ENCODE assay signal across 22 mouse cellular contexts in the genomic region with DNA sequence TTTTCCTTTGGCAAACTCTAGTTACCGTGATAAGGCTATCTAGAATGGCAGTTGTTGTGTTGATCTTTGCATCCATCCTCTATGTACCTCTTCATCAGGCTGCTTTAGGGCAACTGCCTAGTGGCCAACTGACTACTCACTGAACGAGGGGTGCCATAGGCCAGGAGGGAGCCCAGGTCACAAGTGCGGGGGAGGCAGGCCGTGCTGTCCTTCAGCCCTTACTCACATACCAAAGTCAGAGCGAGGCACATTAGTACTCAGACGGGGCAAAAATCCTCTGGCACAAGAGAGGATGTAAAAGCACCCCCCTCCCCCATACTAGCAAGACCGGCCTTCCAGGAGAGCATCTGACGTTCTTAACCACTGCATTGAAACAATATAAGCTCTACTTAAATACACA.
"Had no signal": no experiment of that assay in that cellular context is flagged by ENCODE, and none has a peak within 500 bp of the region (broad histone marks: within the 10 kb centered on the region; RNA-seq: fewer than 3 reads in every experiment).

No protein-coding gene starts in this region.

- H3K4me3 ChIP-seq: heart, embryonic 10.5 days; heart, embryonic 12.5 days; hindbrain, embryonic 13.5 days; hindbrain, embryonic 15.5 days; kidney, embryonic 15.5 days; limb, embryonic 13.5 days; limb, embryonic 15.5 days had no signal

- H3K27ac ChIP-seq: heart, embryonic 10.5 days; hindbrain, embryonic 13.5 days; hindbrain, embryonic 15.5 days; hindbrain, postnatal 0 days; kidney, embryonic 15.5 days; kidney, postnatal 0 days; limb, embryonic 15.5 days had no signal

- H3K36me3 ChIP-seq: heart, embryonic 10.5 days; heart, embryonic 12.5 days; hindbrain, embryonic 13.5 days; hindbrain, embryonic 15.5 days; kidney, embryonic 15.5 days; limb, embryonic 13.5 days; limb, embryonic 15.5 days had no signal

- H3K9ac ChIP-seq: heart, embryonic 12.5 days; hindbrain, embryonic 13.5 days; hindbrain, embryonic 15.5 days; kidney, embryonic 15.5 days; limb, embryonic 13.5 days; limb, embryonic 15.5 days had no signal

- H3K9me3 ChIP-seq: heart, embryonic 10.5 days; heart, embryonic 12.5 days; hindbrain, embryonic 13.5 days; hindbrain, embryonic 15.5 days; kidney, embryonic 15.5 days; limb, embryonic 13.5 days; limb, embryonic 15.5 days had no signal

- H3K27me3 ChIP-seq: heart, embryonic 12.5 days; hindbrain, embryonic 13.5 days; hindbrain, embryonic 15.5 days; kidney, embryonic 15.5 days; limb, embryonic 13.5 days; limb, embryonic 15.5 days had no signal

- H3K4me1 ChIP-seq: heart, embryonic 10.5 days; heart, embryonic 12.5 days; kidney, embryonic 15.5 days had no signal

- DNase-seq: gastrocnemius, postnatal 14 days; gastrocnemius, postnatal 36 days; heart, adult 18-20 months; heart, postnatal 10 days; kidney, adult 11 months; kidney, adult 2 months; kidney, adult 9 months; kidney, postnatal 14 days; kidney, postnatal 36 days; layer of hippocampus, adult 9-11 months; layer of hippocampus, postnatal 36 days; left cerebral cortex, postnatal 4 days had no signal

- ATAC-seq: hindbrain, postnatal 0 days; intestine, embryonic 16.5 days had no signal

- H3K4me2 ChIP-seq: heart, embryonic 12.5 days; hindbrain, embryonic 13.5 days; hindbrain, embryonic 15.5 days; kidney, embryonic 15.5 days; limb, embryonic 13.5 days; limb, embryonic 15.5 days had no signal
